Mouse (Mus musculus): Measurements from ENCODE around the gene Akap1.
"Not testable (repeated sequence)": the region's sequence is repeated elsewhere in the genome, so short reads cannot be mapped to it uniquely, and the experiment has no call there.

The Akap1 gene

GRCm38 (mm10) chr11:88864458-88865197, at the start of gene Akap1:
Gene Akap1, minus strand, starts transcription at chr11:88864586.
- DNase-seq (ENCODE audit: extremely low read depth, low read depth) = peak; percentile 88

- DNase-seq (ENCODE audit: extremely low read depth, low read depth) = no peak
Measured at GRCm38 (mm10) chr11:88909388-88910036, 45.1 kb upstream of the Akap1 start.

GRCm38 (mm10) chr11:88908557-88909211, 44.3 kb upstream of the Akap1 start:
- DNase-seq (ENCODE audit: extremely low read depth, low read depth) = peak; percentile 54

GRCm38 (mm10) chr11:88907886-88908285, 43.5 kb upstream of the Akap1 start:
- DNase-seq (ENCODE audit: extremely low read depth, low read depth) = no peak

- no peak for DNase-seq (ENCODE audit: extremely low read depth, low read depth)
Measured at GRCm38 (mm10) chr11:88905621-88906020, 41.2 kb upstream of the Akap1 start.

- DNase-seq (ENCODE audit: extremely low read depth, low read depth) = no peak
Measured at GRCm38 (mm10) chr11:88904080-88904479, 39.7 kb upstream of the Akap1 start.

GRCm38 (mm10) chr11:88902762-88903161, 38.4 kb upstream of the Akap1 start:
- DNase-seq (ENCODE audit: extremely low read depth, low read depth) = no peak

- DNase-seq (ENCODE audit: extremely low read depth, low read depth) = no peak
Measured at GRCm38 (mm10) chr11:88901341-88901802, 37.0 kb upstream of the Akap1 start.

- no peak for DNase-seq (ENCODE audit: extremely low read depth, low read depth)
Measured at GRCm38 (mm10) chr11:88899561-88899960, 35.2 kb upstream of the Akap1 start.

GRCm38 (mm10) chr11:88898380-88898763, 34.0 kb upstream of the Akap1 start:
- no peak for DNase-seq (ENCODE audit: extremely low read depth, low read depth)

- no peak for DNase-seq (ENCODE audit: extremely low read depth, low read depth)
Measured at GRCm38 (mm10) chr11:88897624-88898379, 33.4 kb upstream of the Akap1 start.

- not testable (repeated sequence) for DNase-seq (ENCODE audit: extremely low read depth, low read depth)
Measured at GRCm38 (mm10) chr11:88895800-88896232, 31.4 kb upstream of the Akap1 start.

GRCm38 (mm10) chr11:88895235-88895634, 30.8 kb upstream of the Akap1 start:
- not testable (repeated sequence) for DNase-seq (ENCODE audit: extremely low read depth, low read depth)

- DNase-seq (ENCODE audit: extremely low read depth, low read depth) = not testable (repeated sequence)
Measured at GRCm38 (mm10) chr11:88894279-88894678, 29.9 kb upstream of the Akap1 start.

GRCm38 (mm10) chr11:88893501-88893900, 29.1 kb upstream of the Akap1 start:
- not testable (repeated sequence) for DNase-seq (ENCODE audit: extremely low read depth, low read depth)

GRCm38 (mm10) chr11:88892789-88893188, 28.4 kb upstream of the Akap1 start:
- not testable (repeated sequence) for DNase-seq (ENCODE audit: extremely low read depth, low read depth)

- DNase-seq (ENCODE audit: extremely low read depth, low read depth) = not testable (repeated sequence)
Measured at GRCm38 (mm10) chr11:88891921-88892561, 27.7 kb upstream of the Akap1 start.

- not testable (repeated sequence) for DNase-seq (ENCODE audit: extremely low read depth, low read depth)
Measured at GRCm38 (mm10) chr11:88891446-88891845, 27.1 kb upstream of the Akap1 start.

- not testable (repeated sequence) for DNase-seq (ENCODE audit: extremely low read depth, low read depth)
Measured at GRCm38 (mm10) chr11:88890904-88891303, 26.5 kb upstream of the Akap1 start.

- no peak for DNase-seq (ENCODE audit: extremely low read depth, low read depth)
Measured at GRCm38 (mm10) chr11:88888996-88889395, 24.6 kb upstream of the Akap1 start.
